Mouse (Mus musculus) midbrain, embryonic 15.5 days (tissue): ENCODE measurements around the gene Gm20388. TPM values are rescaled to one million over a fixed set of nuclear protein-coding genes. Genes with fewer than 3 reads are reported as not detected.

Source experiments
- ATAC-seq: fragments of 200-750 bp; cut with Nextera tagmentation; replicated peaks from 2 replicates; pipeline ENCODE4 v1.8.0; 2017; ENCODE audit warnings: moderate TSS enrichment
- H3K27ac ChIP-seq: fragments of 300-500 bp; sonication (generic); 2 replicates; pipeline ENCODE4 v1.5.1; 2015; ENCODE audit warnings: mild to moderate bottlenecking, inconsistent platforms
- H3K27me3 ChIP-seq: fragments of 300-500 bp; sonication (generic); replicated peaks from 2 replicates; pipeline ENCODE4 v1.6.1; 2015; ENCODE audit warnings: inconsistent platforms
- H3K36me3 ChIP-seq: fragments of 300-500 bp; sonication (generic); replicated peaks from 2 replicates; pipeline ENCODE4 v1.6.1; 2015; ENCODE audit warnings: inconsistent platforms
- H3K4me1 ChIP-seq: fragments of 300-500 bp; sonication (generic); 2 replicates; pipeline ENCODE4 v1.6.1; 2015; ENCODE audit warnings: inconsistent platforms
- H3K4me2 ChIP-seq: fragments of 300-500 bp; sonication (generic); 2 replicates; pipeline ENCODE4 v1.6.1; 2015; ENCODE audit warnings: inconsistent platforms, mild to moderate bottlenecking, moderate library complexity
- H3K4me3 ChIP-seq: fragments of 300-500 bp; sonication (generic); 2 replicates; pipeline ENCODE4 v1.5.1; 2015; ENCODE audit warnings: mild to moderate bottlenecking, inconsistent platforms
- H3K9ac ChIP-seq: fragments of 300-500 bp; sonication (generic); 2 replicates; pipeline ENCODE4 v1.6.1; 2015; ENCODE audit warnings: mild to moderate bottlenecking, inconsistent platforms
- H3K9me3 ChIP-seq: fragments of 300-500 bp; sonication (generic); 2 replicates; pipeline ENCODE4 v1.6.1; 2016; ENCODE audit warnings: inconsistent platforms
- WGBS: fragments of 180-500 bp; shearing (Covaris S2); methylation state at CpG from one replicate; pipeline ENCODE4 v1.1.7; 2015; ENCODE audit warnings: mixed read lengths; 5-methylcytosine and 5-hydroxymethylcytosine counted together
- polyA plus RNA-seq: library from polyadenylated mRNA; unstranded; fragments of >200 nt; fragmentation: Nextera tagmentation; extraction: Ambion mirVana; gene quantifications from 2 replicates; pipeline ENCODE4 v1.2.1, GENCODE M21; 2015

Gene Gm20388
- polyA plus RNA-seq, 1 experiment from 2014 or later: 5.6 TPM

- H3K27me3 ChIP-seq: no peaks in the 10 kb centered on the region
- no peaks in the 10 kb centered on the region for H3K4me1 ChIP-seq
- no peak for ATAC-seq
- no peak overlapping the region for H3K9ac ChIP-seq
- 58% methylated on average over 10 of the region's 10 CpGs for WGBS
- no peak overlapping the region for H3K4me3 ChIP-seq
- no peaks in the 10 kb centered on the region for H3K36me3 ChIP-seq
- no peak overlapping the region for H3K4me2 ChIP-seq
- no peaks in the 10 kb centered on the region for H3K9me3 ChIP-seq
- H3K27ac ChIP-seq: no peak overlapping the region
Observed at GRCm38 (mm10) chr8:121786542-121786941, 1875.9 kb downstream of the Gm20388 start.

- Histone ChIP-seq H3K4me3 (no peak overlapping the region), H3K27ac (no peak overlapping the region), H3K27me3 (no peaks in the 10 kb centered on the region), H3K9ac (no peak overlapping the region), H3K4me1 (no peaks in the 10 kb centered on the region), H3K36me3 (no peaks in the 10 kb centered on the region), H3K4me2 (no peak overlapping the region), H3K9me3 (no peaks in the 10 kb centered on the region)
- WGBS: 87% methylated on average over 8 of the region's 8 CpGs
- no peak for ATAC-seq
Observed at GRCm38 (mm10) chr8:121788786-121789185, 1878.1 kb downstream of the Gm20388 start.

GRCm38 (mm10) chr8:121792159-121792558, 1881.5 kb downstream of the Gm20388 start:
- WGBS: 80% methylated on average over 7 of the region's 7 CpGs
- H3K4me1 ChIP-seq: no peaks in the 10 kb centered on the region
- no peaks in the 10 kb centered on the region for H3K9me3 ChIP-seq
- H3K4me3 ChIP-seq: no peak overlapping the region
- no peak overlapping the region for H3K9ac ChIP-seq
- ATAC-seq: no peak
- no peak overlapping the region for H3K4me2 ChIP-seq
- H3K27ac ChIP-seq: no peak overlapping the region
- H3K27me3 ChIP-seq: no peaks in the 10 kb centered on the region
- peaks cover 4% of the 10 kb centered on the region; the same call in 1 of the 2 replicates for H3K36me3 ChIP-seq

- Histone ChIP-seq H3K9ac (no peak overlapping the region), H3K4me2 (no peak overlapping the region), H3K27me3 (no peaks in the 10 kb centered on the region), H3K4me3 (no peak overlapping the region), H3K36me3 (peaks cover 4% of the 10 kb centered on the region; the same call in 1 of the 2 replicates), H3K4me1 (no peaks in the 10 kb centered on the region), H3K9me3 (no peaks in the 10 kb centered on the region), H3K27ac (no peak overlapping the region)
- WGBS: 70% methylated on average over 4 of the region's 4 CpGs
- ATAC-seq: no peak
Observed at GRCm38 (mm10) chr8:121792627-121793026, 1882.0 kb downstream of the Gm20388 start.

GRCm38 (mm10) chr8:121794151-121794550, 1883.5 kb downstream of the Gm20388 start:
- Histone ChIP-seq H3K4me3 (no peak overlapping the region), H3K27me3 (no peaks in the 10 kb centered on the region), H3K27ac (no peak overlapping the region), H3K4me1 (no peaks in the 10 kb centered on the region), H3K4me2 (no peak overlapping the region), H3K9ac (no peak overlapping the region), H3K36me3 (peaks cover 9% of the 10 kb centered on the region; the same call in 1 of the 2 replicates), H3K9me3 (no peaks in the 10 kb centered on the region)
- 62% methylated on average over 3 of the region's 3 CpGs for WGBS
- no peak for ATAC-seq

GRCm38 (mm10) chr8:121795461-121795860, 1884.8 kb downstream of the Gm20388 start:
- no peaks in the 10 kb centered on the region for H3K27me3 ChIP-seq
- no peak overlapping the region for H3K4me2 ChIP-seq
- H3K4me1 ChIP-seq: no peaks in the 10 kb centered on the region
- H3K9ac ChIP-seq: no peak overlapping the region
- H3K9me3 ChIP-seq: no peaks in the 10 kb centered on the region
- no peak for ATAC-seq
- no peak overlapping the region for H3K27ac ChIP-seq
- H3K4me3 ChIP-seq: no peak overlapping the region
- 94% methylated on average over 8 of the region's 8 CpGs for WGBS
- H3K36me3 ChIP-seq: peaks cover 18% of the 10 kb centered on the region; the same call in 1 of the 2 replicates

- Histone ChIP-seq H3K27me3 (no peaks in the 10 kb centered on the region), H3K36me3 (peaks cover 18% of the 10 kb centered on the region; the same call in 1 of the 2 replicates), H3K4me2 (no peak overlapping the region), H3K27ac (no peak overlapping the region), H3K4me3 (no peak overlapping the region), H3K9ac (no peak overlapping the region), H3K4me1 (no peaks in the 10 kb centered on the region), H3K9me3 (no peaks in the 10 kb centered on the region)
- no peak for ATAC-seq
- 95% methylated on average over 11 of the region's 11 CpGs for WGBS
Observed at GRCm38 (mm10) chr8:121796406-121796805, 1885.8 kb downstream of the Gm20388 start.

- Histone ChIP-seq H3K27me3 (no peaks in the 10 kb centered on the region), H3K9ac (no peak overlapping the region), H3K36me3 (peaks cover 25% of the 10 kb centered on the region; the same call in 1 of the 2 replicates), H3K27ac (no peak overlapping the region), H3K4me3 (no peak overlapping the region), H3K9me3 (no peaks in the 10 kb centered on the region), H3K4me2 (no peak overlapping the region), H3K4me1 (no peaks in the 10 kb centered on the region)
- WGBS: 97% methylated on average over 6 of the region's 6 CpGs
- ATAC-seq: no peak
Observed at GRCm38 (mm10) chr8:121798401-121798800, 1887.8 kb downstream of the Gm20388 start.

GRCm38 (mm10) chr8:121804829-121805228, 1894.2 kb downstream of the Gm20388 start:
- Histone ChIP-seq H3K36me3 (peaks cover 23% of the 10 kb centered on the region; the same call in 1 of the 2 replicates), H3K27me3 (no peaks in the 10 kb centered on the region), H3K9me3 (no peaks in the 10 kb centered on the region), H3K4me1 (no peaks in the 10 kb centered on the region), H3K9ac (no peak overlapping the region), H3K4me2 (no peak overlapping the region), H3K27ac (no peak overlapping the region), H3K4me3 (no peak overlapping the region)
- no peak for ATAC-seq
- 91% methylated on average over 5 of the region's 5 CpGs for WGBS

- Histone ChIP-seq H3K4me2 (no peak overlapping the region), H3K9ac (no peak overlapping the region), H3K4me1 (no peaks in the 10 kb centered on the region), H3K27ac (no peak overlapping the region), H3K4me3 (no peak overlapping the region), H3K36me3 (peaks cover 21% of the 10 kb centered on the region; the same call in 1 of the 2 replicates), H3K9me3 (no peaks in the 10 kb centered on the region), H3K27me3 (no peaks in the 10 kb centered on the region)
- no peak for ATAC-seq
- WGBS: 94% methylated on average over 13 of the region's 13 CpGs
Observed at GRCm38 (mm10) chr8:121806126-121806525, 1895.5 kb downstream of the Gm20388 start.

GRCm38 (mm10) chr8:121808032-121808431, 1897.4 kb downstream of the Gm20388 start:
- Histone ChIP-seq H3K4me3 (no peak overlapping the region), H3K9ac (no peak overlapping the region), H3K27me3 (no peaks in the 10 kb centered on the region), H3K27ac (no peak overlapping the region), H3K36me3 (peaks cover 21% of the 10 kb centered on the region; the same call in 1 of the 2 replicates), H3K4me2 (no peak overlapping the region), H3K9me3 (no peaks in the 10 kb centered on the region), H3K4me1 (no peaks in the 10 kb centered on the region)
- ATAC-seq: no peak
- WGBS: 80% methylated on average over 11 of the region's 11 CpGs

- no peaks in the 10 kb centered on the region for H3K27me3 ChIP-seq
- no peak overlapping the region for H3K27ac ChIP-seq
- ATAC-seq: no peak
- no peaks in the 10 kb centered on the region for H3K9me3 ChIP-seq
- no peak overlapping the region for H3K9ac ChIP-seq
- no peak overlapping the region for H3K4me2 ChIP-seq
- no peaks in the 10 kb centered on the region for H3K4me1 ChIP-seq
- peaks cover 9% of the 10 kb centered on the region; the same call in 1 of the 2 replicates for H3K36me3 ChIP-seq
- no peak overlapping the region for H3K4me3 ChIP-seq
- WGBS: 92% methylated on average over 11 of the region's 11 CpGs
Observed at GRCm38 (mm10) chr8:121809524-121810155, 1899.0 kb downstream of the Gm20388 start.

- Histone ChIP-seq H3K27ac (no peak overlapping the region), H3K4me3 (no peak overlapping the region), H3K4me1 (no peaks in the 10 kb centered on the region), H3K9ac (no peak overlapping the region), H3K27me3 (no peaks in the 10 kb centered on the region), H3K4me2 (no peak overlapping the region), H3K9me3 (no peaks in the 10 kb centered on the region), H3K36me3 (peaks cover 6% of the 10 kb centered on the region; the same call in 1 of the 2 replicates)
- no peak for ATAC-seq
- 94% methylated on average over 3 of the region's 3 CpGs for WGBS
Observed at GRCm38 (mm10) chr8:121811502-121811901, 1900.9 kb downstream of the Gm20388 start.
